14 mouse cellular contexts compared by ENCODE assay signal in genomic region chr1:83101891-83102290, GRCm38 (mm10). TPM values are rescaled to one million over a fixed set of nuclear protein-coding genes. Genes with fewer than 3 reads are reported as not detected.
DNase-seq lines count a peak whose midpoint lies in the region; ATAC-seq and TF ChIP-seq lines count a peak whose summit lies in the region.
"Had no signal": no experiment of that assay in that cellular context is flagged by ENCODE, and none has a peak within 500 bp of the region (broad histone marks: within the 10 kb centered on the region; RNA-seq: fewer than 3 reads in every experiment).

No protein-coding gene starts in this region.

- TF ChIP-seq CTCF in kidney, adult 2 months (conservative IDR thresholded peaks at IDR 0.05; ENCODE audit: insufficient read depth, insufficient read length, low read depth, low read length), result no peak
- TF ChIP-seq CTCF in CH12.LX (conservative IDR thresholded peaks at IDR 0.05 in 1 of 2, IDR thresholded peaks at IDR 0.05 in 1 of 2; ENCODE audit: low read depth in 2 of 2, low read length in 2 of 2), result no peak

- no peaks in the 10 kb centered on the region for H3K27me3 ChIP-seq in kidney, adult 2 months (replicated peaks; ENCODE audit: control insufficient read depth, insufficient read depth, low read length)
- H3K27me3 ChIP-seq in kidney, embryonic 14.5 days (ENCODE audit: control insufficient read depth, insufficient read depth, low read length), result no peaks in the 10 kb centered on the region
- H3K27me3 ChIP-seq in CH12.LX (replicated peaks), result no peaks in the 10 kb centered on the region
- H3K27me3 ChIP-seq: embryonic facial prominence, embryonic 13.5 days; midbrain, embryonic 12.5 days; stomach, embryonic 15.5 days had no signal

- H3K79me2 ChIP-seq in CH12.LX (replicated peaks; ENCODE audit: control insufficient read depth, extremely low read depth, insufficient read depth, poor library complexity, severe bottlenecking), result no peaks in the 10 kb centered on the region

- dilution Hi-C loops in CH12.LX (cut with MboI; ENCODE audit: extremely low pct_ligation_motif_present, extremely low pct_unique_long_range_greater_than_20kb, low sequenced_read_pairs), result no loop called here

- H3K4me2 ChIP-seq in kidney, embryonic 14.5 days (replicated peaks; ENCODE audit: low read depth, low read length), result no peak overlapping the region
- peak overlapping the region; percentile 84 for H3K4me2 ChIP-seq in CH12.LX (ENCODE audit: insufficient read depth, low read depth, poor library complexity, severe bottlenecking)
- H3K4me2 ChIP-seq: embryonic facial prominence, embryonic 13.5 days; midbrain, embryonic 12.5 days; stomach, embryonic 15.5 days had no signal

- in situ Hi-C loops in CH12.LX (cut with MboI; ENCODE audit: low pct_ligation_motif_present, low pct_unique_long_range_greater_than_20kb, low sequenced_read_pairs), result no loop called here

- no peaks in the 10 kb centered on the region for H3K9me3 ChIP-seq in kidney, embryonic 14.5 days (ENCODE audit: control insufficient read depth, low read length)
- H3K9me3 ChIP-seq in CH12.LX (replicated peaks; ENCODE audit: low read length), result no peaks in the 10 kb centered on the region
- H3K9me3 ChIP-seq: embryonic facial prominence, embryonic 13.5 days; midbrain, embryonic 12.5 days; stomach, embryonic 15.5 days had no signal

- peak; percentile 83 for TF ChIP-seq EP300 in CH12.LX (IDR thresholded peaks at IDR 0.05; ENCODE audit: low read length)

- H3K36me3 ChIP-seq in kidney, adult 2 months (ENCODE audit: control insufficient read depth, insufficient read depth, low read length), result no peaks in the 10 kb centered on the region
- H3K36me3 ChIP-seq in kidney, embryonic 14.5 days (ENCODE audit: control insufficient read depth, insufficient read depth, low read length), result no peaks in the 10 kb centered on the region
- H3K36me3 ChIP-seq in CH12.LX (replicated peaks in 1 of 2; ENCODE audit: control insufficient read depth in 1 of 2, insufficient read depth in 1 of 2, low read length in 1 of 2), result no peaks in the 10 kb centered on the region
- H3K36me3 ChIP-seq: embryonic facial prominence, embryonic 13.5 days; midbrain, embryonic 12.5 days; stomach, embryonic 15.5 days had no signal

- no peak overlapping the region; the same call in 1 of the 2 replicates for H3K27ac ChIP-seq in kidney, adult 2 months (ENCODE audit: insufficient read depth, low read depth, low read length)
- H3K27ac ChIP-seq in kidney, embryonic 14.5 days (ENCODE audit: low read depth, low read length), result no peak overlapping the region
- H3K27ac ChIP-seq in CH12.LX (ENCODE audit: insufficient read depth, low read depth), result peak overlapping the region; percentile 31; the same call in 1 of the 2 replicates
- H3K27ac ChIP-seq: embryonic facial prominence, embryonic 13.5 days; midbrain, embryonic 12.5 days; stomach, embryonic 15.5 days had no signal

- peak; percentile 11 for DNase-seq in adrenal gland, postnatal 25 days
- no peak for DNase-seq in adrenal gland, adult 8-10 months
- peak; percentile 48 for DNase-seq in kidney, adult 2 months
- peak; percentile 10 for DNase-seq in CH12.LX (ENCODE audit: extremely low read depth)
- DNase-seq in hindlimb bud, embryonic 11.5 days (ENCODE audit: extremely low spot score, low read depth, low spot score), result peak; percentile 16
- no peak for DNase-seq in ovary, postnatal 36 days (ENCODE audit: low spot score)
- DNase-seq in heart, postnatal 36 days, result no peak
- DNase-seq: liver had no signal

- peaks cover 3% of the 10 kb centered on the region; the same call in 1 of the 2 replicates for H3K4me1 ChIP-seq in kidney, adult 2 months (ENCODE audit: control insufficient read depth, insufficient read depth, low read length)
- H3K4me1 ChIP-seq in kidney, embryonic 14.5 days (ENCODE audit: control insufficient read depth, insufficient read depth, low read length), result no peaks in the 10 kb centered on the region
- H3K4me1 ChIP-seq in CH12.LX (ENCODE audit: control insufficient read depth in 1 of 2, insufficient read depth in 2 of 2), result peaks cover 15 to 17% of the 10 kb centered on the region in 2 experiments
- H3K4me1 ChIP-seq: midbrain, embryonic 12.5 days; stomach, embryonic 15.5 days had no signal

- H3K4me3 ChIP-seq in kidney, adult 2 months (ENCODE audit: insufficient read depth, low read depth, low read length), result no peak overlapping the region
- H3K4me3 ChIP-seq in kidney, embryonic 14.5 days (ENCODE audit: low read length), result no peak overlapping the region
- H3K4me3 ChIP-seq in CH12.LX (replicated peaks in 1 of 3; ENCODE audit: low read depth in 2 of 3, low read length in 2 of 3, poor library complexity in 1 of 3), result no peak overlapping the region
- H3K4me3 ChIP-seq: embryonic facial prominence, embryonic 13.5 days; midbrain, embryonic 12.5 days; stomach, embryonic 15.5 days had no signal

- ATAC-seq in kidney, embryonic 14.5 days (ENCODE audit: low FRiP score, low TSS enrichment), result no peak

- intact Hi-C loops in heart, postnatal 36 days (cut with DNase I), result no loop called here

- TF ChIP-seq RAD21 in CH12.LX (IDR thresholded peaks at IDR 0.05; ENCODE audit: low read depth, low read length), result no peak

- TF ChIP-seq POLR2A in kidney, adult 2 months (IDR thresholded peaks at IDR 0.05; ENCODE audit: low read depth, low read length), result no peak
- no peak for TF ChIP-seq POLR2A in CH12.LX (IDR thresholded peaks at IDR 0.05; ENCODE audit: low read depth, low read length)

- H3K9ac ChIP-seq in kidney, embryonic 14.5 days (ENCODE audit: low read depth, low read length), result no peak overlapping the region
- H3K9ac ChIP-seq in CH12.LX (ENCODE audit: insufficient read depth, low read depth), result no peak overlapping the region
- H3K9ac ChIP-seq: embryonic facial prominence, embryonic 13.5 days; midbrain, embryonic 12.5 days; stomach, embryonic 15.5 days had no signal

- 35% methylated on average over 3 of the region's 3 CpGs for WGBS in kidney, adult 2 months
- 28% methylated on average over 3 of the region's 3 CpGs for WGBS in kidney, embryonic 14.5 days

TF ChIP-seq in CH12.LX, 34 proteins besides CTCF, POLR2A, EP300 and RAD21 (continues in another document):
- TF ChIP-seq ZNF384 (IDR thresholded peaks at IDR 0.05; ENCODE audit: low read depth, low read length) (no peak), CHD2 (IDR thresholded peaks at IDR 0.05; ENCODE audit: low read length) (no peak), USF2 (conservative IDR thresholded peaks at IDR 0.05; ENCODE audit: low read depth, low read length) (no peak), MEF2A (IDR thresholded peaks at IDR 0.05; ENCODE audit: borderline replicate concordance, low read depth, low read length) (no peak), IRF4 (IDR thresholded peaks at IDR 0.05; ENCODE audit: low read depth, low read length) (peak; percentile 48; the same call in 1 of the 2 replicates), ELF1 (IDR thresholded peaks at IDR 0.05; ENCODE audit: low read depth, low read length) (peak; percentile 47), USF1 (IDR thresholded peaks at IDR 0.05; ENCODE audit: low read depth, low read length) (no peak), GABPA (IDR thresholded peaks at IDR 0.05; ENCODE audit: insufficient replicate concordance, low read depth, low read length) (no peak), ZC3H11A (IDR thresholded peaks at IDR 0.05; ENCODE audit: low read depth, low read length) (no peak), TCF12 (IDR thresholded peaks at IDR 0.05; ENCODE audit: low read depth, low read length) (no peak), BHLHE40 (IDR thresholded peaks at IDR 0.05; ENCODE audit: low read depth, low read length) (no peak), ETS1 (conservative IDR thresholded peaks at IDR 0.05; ENCODE audit: low read depth, low read length) (no peak)

RNA-seq across cellular contexts. Expression of gene Ccl20, which starts 14.7 kb away (rescaled TPM):
- total RNA-seq in adrenal gland, postnatal 25 days (2021), result not detected in 2 replicates
- total RNA-seq in adrenal gland, adult 8-10 months (2022), result not detected
- polyA plus RNA-seq in kidney, adult 2 months (2012; rRNA removed), result 0.12 and 0.27 TPM in 2 replicates
- polyA plus RNA-seq in kidney, embryonic 14.5 days (2014; fragmentation: Nextera tagmentation; extraction: Ambion mirVana), result 1.2 and 1.4 TPM in 2 replicates
- total RNA-seq in CH12.LX (2012; rRNA removed) (0.42 and 3.4 TPM in 2 replicates), CH12.LX (2014; rRNA removed) (0.32 and 0.34 TPM in 2 replicates)
- not detected in 2 replicates for polyA plus RNA-seq in CH12.LX (2012; ENCODE audit: insufficient read length, low read depth)
- total RNA-seq in heart, postnatal 36 days (2021), result not detected
- total RNA-seq: heart, postnatal 25 days had no signal
- polyA plus RNA-seq: embryonic facial prominence, embryonic 13.5 days; gonadal fat pad, adult 2 months; midbrain, embryonic 12.5 days had no signal

RNA-seq across cellular contexts. Expression of gene Krtap28-13, which starts 41.2 kb away (rescaled TPM):
- not detected in 2 replicates for total RNA-seq in adrenal gland, postnatal 25 days (2021)
- not detected for total RNA-seq in adrenal gland, adult 8-10 months (2022)
- polyA plus RNA-seq in kidney, adult 2 months (2012; rRNA removed), result not detected in 2 replicates
- polyA plus RNA-seq in kidney, embryonic 14.5 days (2014; fragmentation: Nextera tagmentation; extraction: Ambion mirVana), result not detected in 2 replicates
- total RNA-seq in CH12.LX (2012; rRNA removed) (not detected in 2 replicates), CH12.LX (2014; rRNA removed) (not detected in 2 replicates)
- polyA plus RNA-seq in CH12.LX (2012; ENCODE audit: insufficient read length, low read depth), result not detected in 2 replicates
- total RNA-seq in heart, postnatal 36 days (2021), result not detected
- total RNA-seq: heart, postnatal 25 days had no signal
- polyA plus RNA-seq: embryonic facial prominence, embryonic 13.5 days; gonadal fat pad, adult 2 months; midbrain, embryonic 12.5 days; stomach, embryonic 15.5 days had no signal

RNA-seq across cellular contexts. Expression of gene A030005K14Rik, which starts 42.7 kb away (rescaled TPM):
- total RNA-seq in adrenal gland, postnatal 25 days (2021), result not detected in 2 replicates
- not detected for total RNA-seq in adrenal gland, adult 8-10 months (2022)
- polyA plus RNA-seq in kidney, adult 2 months (2012; rRNA removed), result not detected in 2 replicates
- not detected in 2 replicates for polyA plus RNA-seq in kidney, embryonic 14.5 days (2014; fragmentation: Nextera tagmentation; extraction: Ambion mirVana)
- total RNA-seq in CH12.LX (2012; rRNA removed) (not detected in 2 replicates), CH12.LX (2014; rRNA removed) (not detected in 2 replicates)
- polyA plus RNA-seq in CH12.LX (2012; ENCODE audit: insufficient read length, low read depth), result not detected in 2 replicates
- total RNA-seq in heart, postnatal 36 days (2021), result not detected
- total RNA-seq: heart, postnatal 25 days had no signal
- polyA plus RNA-seq: embryonic facial prominence, embryonic 13.5 days; gonadal fat pad, adult 2 months; midbrain, embryonic 12.5 days; stomach, embryonic 15.5 days had no signal

RNA-seq across cellular contexts. Expression of gene Gm47969, which starts 57.2 kb away (rescaled TPM):
- total RNA-seq in adrenal gland, postnatal 25 days (2021), result not detected in 2 replicates
- total RNA-seq in adrenal gland, adult 8-10 months (2022), result not detected
- polyA plus RNA-seq in kidney, adult 2 months (2012; rRNA removed), result not detected in 2 replicates
- not detected in 2 replicates for polyA plus RNA-seq in kidney, embryonic 14.5 days (2014; fragmentation: Nextera tagmentation; extraction: Ambion mirVana)
- total RNA-seq in CH12.LX (2012; rRNA removed) (not detected in 2 replicates), CH12.LX (2014; rRNA removed) (not detected in 2 replicates)
- polyA plus RNA-seq in CH12.LX (2012; ENCODE audit: insufficient read length, low read depth), result not detected in 2 replicates
- not detected for total RNA-seq in heart, postnatal 36 days (2021)
- total RNA-seq: heart, postnatal 25 days had no signal
- polyA plus RNA-seq: embryonic facial prominence, embryonic 13.5 days; gonadal fat pad, adult 2 months; midbrain, embryonic 12.5 days; stomach, embryonic 15.5 days had no signal

RNA-seq across cellular contexts. Expression of gene Daw1, which starts 57.7 kb away (rescaled TPM):
- not detected in 2 replicates for total RNA-seq in adrenal gland, postnatal 25 days (2021)
- not detected for total RNA-seq in adrenal gland, adult 8-10 months (2022)
- 0.39 and 0.44 TPM in 2 replicates for polyA plus RNA-seq in kidney, adult 2 months (2012; rRNA removed)
- polyA plus RNA-seq in kidney, embryonic 14.5 days (2014; fragmentation: Nextera tagmentation; extraction: Ambion mirVana), result 0.36 TPM in 1 of 2 replicates, not detected in the other
- total RNA-seq in CH12.LX (2012; rRNA removed), result not detected in 2 replicates
- not detected in 2 replicates for total RNA-seq in CH12.LX (2014; rRNA removed)
- not detected in 2 replicates for polyA plus RNA-seq in CH12.LX (2012; ENCODE audit: insufficient read length, low read depth)
- not detected for total RNA-seq in heart, postnatal 36 days (2021)
- total RNA-seq: heart, postnatal 25 days had no signal
- polyA plus RNA-seq: embryonic facial prominence, embryonic 13.5 days; midbrain, embryonic 12.5 days had no signal

Comparison
In these comparisons a context has a peak if more than half of its experiments do, and no peak if none do; other contexts are left out.
1. DNase-seq: peak in adrenal gland, postnatal 25 days (single experiment), kidney, adult 2 months (single experiment), CH12.LX (single experiment) and hindlimb bud, embryonic 11.5 days (single experiment); none in adrenal gland, adult 8-10 months (single experiment), ovary, postnatal 36 days (single experiment) and heart, postnatal 36 days (0 of 2).